Mouse (Mus musculus) central nervous system, embryonic 11.5 days (tissue): ENCODE data around the gene Olfr792. TPM values are rescaled to one million over a fixed set of nuclear protein-coding genes. Genes with fewer than 3 reads are reported as not detected.

ENCODE experiments used
- polyA plus RNA-seq: library from polyadenylated mRNA; depleted of rRNA; stranded (reverse); fragments of >200 nt; gene quantifications from 2 replicates; pipeline ENCODE4 v1.2.3, GENCODE M21; 2012; rRNA removed

Gene Olfr792
- polyA plus RNA-seq, result not detected in 2 replicates

DNA sequence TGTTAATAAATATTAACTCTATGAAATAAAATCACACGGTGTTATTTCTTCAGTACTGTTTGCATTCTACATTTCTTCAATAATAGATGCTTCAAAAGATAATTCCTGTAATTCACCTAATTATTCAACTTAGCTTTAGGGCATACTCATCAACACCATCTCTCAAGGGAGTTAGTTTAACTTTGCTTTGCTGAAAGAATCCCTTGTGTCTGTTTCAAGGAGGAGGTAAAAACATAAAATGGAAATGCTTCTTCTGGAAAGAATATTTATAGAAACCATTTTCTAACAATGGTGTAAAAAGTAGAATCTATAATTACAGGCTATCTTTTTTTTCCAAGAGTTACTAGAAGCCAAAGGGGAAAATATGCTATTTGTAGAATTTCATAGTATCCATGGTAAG is at the start of gene Olfr792:
Gene Olfr792 (plus strand): TSS at position 301 of the 400 bp plus-strand sequence.

DNA sequence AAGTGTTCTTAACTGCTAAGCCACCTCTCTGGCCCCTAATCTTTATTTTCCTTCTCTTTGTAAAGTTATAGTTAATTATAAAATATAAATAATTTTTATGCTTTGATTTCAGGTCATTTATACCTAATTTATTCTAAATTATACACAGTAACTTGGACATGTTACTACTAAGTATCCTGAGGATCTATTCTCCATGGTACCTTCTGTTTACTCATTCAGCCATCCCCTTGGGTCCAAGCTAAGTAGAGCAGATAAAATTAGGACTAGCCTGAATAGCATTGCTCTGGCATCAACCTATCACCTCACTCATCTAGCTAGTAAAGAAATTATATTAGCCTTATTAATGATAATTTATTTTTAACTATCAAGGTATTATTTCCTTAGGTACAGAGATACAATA is 40.8 kb upstream of the Olfr792 start, which contains the start of gene Olfr790:
Gene Olfr790 (plus strand): TSS at position 301 of the 400 bp plus-strand sequence.

DNA sequence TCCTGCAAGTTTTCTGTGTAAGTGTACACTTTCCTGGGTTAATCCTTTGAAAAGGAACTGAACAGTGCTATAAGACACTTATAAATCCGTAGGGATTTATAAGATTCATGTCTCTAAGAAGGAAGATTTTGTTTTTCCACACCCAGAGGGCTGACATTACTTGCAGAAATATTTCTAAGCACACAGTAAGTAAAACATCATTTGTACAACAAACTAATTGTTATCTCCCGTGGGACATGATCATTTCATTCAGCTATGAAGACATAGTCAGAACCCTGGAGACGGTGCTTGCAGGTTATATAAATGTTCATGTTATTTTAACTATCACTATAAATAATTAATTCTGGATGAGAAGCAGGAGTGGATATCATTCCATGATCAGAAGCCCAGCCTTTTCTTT is 17.5 kb upstream of the Olfr792 start, which contains the start of gene Olfr791:
Gene Olfr791 (plus strand): TSS at position 301 of the 400 bp plus-strand sequence.

DNA sequence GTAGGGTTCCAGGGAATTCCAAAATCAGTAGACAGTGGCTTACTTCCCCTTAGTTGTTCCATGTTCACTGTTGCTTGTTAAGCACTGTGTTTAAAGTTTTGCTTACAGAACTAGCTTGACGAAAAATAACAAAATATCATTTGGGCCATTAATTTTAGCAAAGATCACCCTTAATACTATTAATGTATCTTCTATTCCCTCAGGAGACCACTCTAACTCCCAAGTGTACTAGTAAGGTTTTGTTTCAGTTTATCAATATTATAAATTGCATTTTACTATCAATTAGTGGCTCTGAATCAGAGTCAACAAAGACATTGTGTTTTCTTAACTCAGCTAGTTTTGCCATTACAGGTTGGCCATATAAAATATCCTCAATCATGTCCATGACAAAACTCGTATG is 28.4 kb downstream of the Olfr792 start, which contains the start of gene Olfr794:
Gene Olfr794 (plus strand): TSS at position 301 of the 400 bp plus-strand sequence.

Other genes starting within 250 kb of the Olfr792 start
- not detected in 2 replicates for gene Olfr780, start 221.0 kb upstream of the Olfr792 start, polyA plus RNA-seq
- gene Olfr781, start 210.3 kb upstream of the Olfr792 start, polyA plus RNA-seq, result not detected in 2 replicates
- gene Olfr782, start 190.3 kb upstream of the Olfr792 start, polyA plus RNA-seq, result not detected in 2 replicates
- 0.04 TPM in 2 replicates for gene Olfr784, start 155.1 kb upstream of the Olfr792 start, polyA plus RNA-seq
- not detected in 2 replicates for gene Olfr785, start 133.7 kb upstream of the Olfr792 start, polyA plus RNA-seq
- gene Olfr786, start 111.9 kb upstream of the Olfr792 start, polyA plus RNA-seq, result not detected in 2 replicates
- not detected in 2 replicates for gene Olfr787, start 77.3 kb upstream of the Olfr792 start, polyA plus RNA-seq
- not detected in 2 replicates for gene Olfr788, start 68.2 kb upstream of the Olfr792 start, polyA plus RNA-seq
- not detected in 2 replicates for gene Olfr789, start 54.4 kb upstream of the Olfr792 start, polyA plus RNA-seq
- gene Olfr790, start 40.7 kb upstream of the Olfr792 start, polyA plus RNA-seq, result not detected in 2 replicates
- not detected in 2 replicates for gene Olfr791, start 17.4 kb upstream of the Olfr792 start, polyA plus RNA-seq
- not detected in 2 replicates for gene Olfr794, start 28.5 kb downstream of the Olfr792 start, polyA plus RNA-seq
- gene Olfr796, start 73.4 kb downstream of the Olfr792 start, polyA plus RNA-seq, result not detected in 2 replicates
- gene Olfr798, start 88.8 kb downstream of the Olfr792 start, polyA plus RNA-seq, result not detected in 2 replicates
- not detected in 2 replicates for gene Olfr799, start 98.3 kb downstream of the Olfr792 start, polyA plus RNA-seq
- not detected in 2 replicates for gene Olfr800, start 118.5 kb downstream of the Olfr792 start, polyA plus RNA-seq
- gene Olfr801, start 134.7 kb downstream of the Olfr792 start, polyA plus RNA-seq, result not detected in 2 replicates
- gene Olfr802, start 149.0 kb downstream of the Olfr792 start, polyA plus RNA-seq, result not detected in 2 replicates
- gene Olfr803, start 155.1 kb downstream of the Olfr792 start, polyA plus RNA-seq, result not detected in 2 replicates
- not detected in 2 replicates for gene Olfr804, start 164.0 kb downstream of the Olfr792 start, polyA plus RNA-seq
- not detected in 2 replicates for gene Olfr805, start 190.2 kb downstream of the Olfr792 start, polyA plus RNA-seq
- not detected in 2 replicates for gene Olfr806, start 202.8 kb downstream of the Olfr792 start, polyA plus RNA-seq
- not detected in 2 replicates for gene Olfr807, start 218.6 kb downstream of the Olfr792 start, polyA plus RNA-seq
- gene Olfr808, start 226.3 kb downstream of the Olfr792 start, polyA plus RNA-seq, result not detected in 2 replicates
- gene Olfr809, start 235.5 kb downstream of the Olfr792 start, polyA plus RNA-seq, result not detected in 2 replicates